In genomic region chr16:31598989-31599421, GRCm38 (mm10) we compare ENCODE assay signal across 13 mouse cellular contexts.
A peak's percentile ranks its signal among the peaks of the same experiment; 100 is the strongest.
DNase-seq lines count a peak whose midpoint lies in the region; ATAC-seq lines count a peak whose summit lies in the region.
"Had no signal": no experiment of that assay in that cellular context is flagged by ENCODE, and none has a peak within 500 bp of the region (broad histone marks: within the 10 kb centered on the region; RNA-seq: fewer than 3 reads in every experiment).

No protein-coding gene starts in this region.

- no peaks in the 10 kb centered on the region for H3K36me3 ChIP-seq in heart, embryonic 13.5 days
- H3K36me3 ChIP-seq in limb, embryonic 10.5 days, result no peaks in the 10 kb centered on the region
- H3K36me3 ChIP-seq in forebrain, embryonic 13.5 days (ENCODE audit: poor library complexity, severe bottlenecking), result no peaks in the 10 kb centered on the region
- H3K36me3 ChIP-seq: forebrain, embryonic 15.5 days; heart, embryonic 15.5 days; midbrain, embryonic 12.5 days; neural tube, embryonic 12.5 days had no signal

- H3K4me1 ChIP-seq in heart, embryonic 13.5 days, result peaks cover 31% of the 10 kb centered on the region
- H3K4me1 ChIP-seq in limb, embryonic 10.5 days, result peaks cover 2% of the 10 kb centered on the region
- H3K4me1 ChIP-seq in forebrain, embryonic 13.5 days, result peaks cover 2% of the 10 kb centered on the region
- H3K4me1 ChIP-seq: midbrain, embryonic 12.5 days; neural tube, embryonic 12.5 days had no signal

- H3K9ac ChIP-seq in heart, embryonic 13.5 days, result no peak overlapping the region
- no peak overlapping the region for H3K9ac ChIP-seq in forebrain, embryonic 13.5 days
- H3K9ac ChIP-seq: forebrain, embryonic 15.5 days; heart, embryonic 15.5 days; midbrain, embryonic 12.5 days; neural tube, embryonic 12.5 days had no signal

- H3K9me3 ChIP-seq in heart, embryonic 13.5 days, result no peaks in the 10 kb centered on the region
- no peaks in the 10 kb centered on the region for H3K9me3 ChIP-seq in limb, embryonic 10.5 days (replicated peaks)
- no peaks in the 10 kb centered on the region for H3K9me3 ChIP-seq in forebrain, embryonic 13.5 days (replicated peaks)
- H3K9me3 ChIP-seq: forebrain, embryonic 15.5 days; heart, embryonic 15.5 days; midbrain, embryonic 12.5 days; neural tube, embryonic 12.5 days had no signal

- H3K27me3 ChIP-seq in heart, embryonic 13.5 days (replicated peaks), result no peaks in the 10 kb centered on the region
- H3K27me3 ChIP-seq in limb, embryonic 10.5 days (ENCODE audit: low read depth, poor library complexity, severe bottlenecking), result no peaks in the 10 kb centered on the region
- H3K27me3 ChIP-seq in forebrain, embryonic 13.5 days, result peaks cover 6% of the 10 kb centered on the region; the same call in 1 of the 2 replicates
- H3K27me3 ChIP-seq: forebrain, embryonic 15.5 days; heart, embryonic 15.5 days; neural tube, embryonic 12.5 days had no signal

- peak overlapping the region; percentile 28; the same call in 1 of the 2 replicates for H3K27ac ChIP-seq in heart, embryonic 13.5 days (replicated peaks)
- H3K27ac ChIP-seq in limb, embryonic 10.5 days, result peak overlapping the region; percentile 34; the same call in 1 of the 2 replicates
- no peak overlapping the region for H3K27ac ChIP-seq in forebrain, embryonic 13.5 days
- H3K27ac ChIP-seq: forebrain, embryonic 15.5 days; heart, embryonic 15.5 days; midbrain, embryonic 12.5 days; neural tube, embryonic 12.5 days had no signal

- no peak for ATAC-seq in heart, embryonic 13.5 days (ENCODE audit: extremely low read depth, insufficient number of reproducible peaks, low FRiP score, low TSS enrichment)
- ATAC-seq in forebrain, embryonic 13.5 days, result no peak
- ATAC-seq: forebrain, embryonic 15.5 days had no signal

- no peak for DNase-seq in heart, adult 11 months
- DNase-seq in right cerebral cortex, adult 2 months (ENCODE audit: low spot score in 2 of 2), result peak; percentile 59 to 66
- no peak for DNase-seq in right cerebral cortex, postnatal 25 days
- DNase-seq in limb, embryonic 10.5 days (ENCODE audit: low spot score), result no peak
- no peak for DNase-seq in cerebellum, adult 9-10 months
- DNase-seq: kidney, postnatal 14 days; lung, postnatal 10 days had no signal

- 71% methylated on average over 6 of the region's 6 CpGs for WGBS in heart, embryonic 13.5 days
- 93% methylated on average over 6 of the region's 6 CpGs for WGBS in limb, embryonic 10.5 days
- WGBS in forebrain, embryonic 13.5 days, result 92% methylated on average over 6 of the region's 6 CpGs

- H3K4me2 ChIP-seq in heart, embryonic 13.5 days, result no peak overlapping the region
- no peak overlapping the region for H3K4me2 ChIP-seq in forebrain, embryonic 13.5 days
- H3K4me2 ChIP-seq: forebrain, embryonic 15.5 days; heart, embryonic 15.5 days; midbrain, embryonic 12.5 days; neural tube, embryonic 12.5 days had no signal

- no peak overlapping the region for H3K4me3 ChIP-seq in heart, embryonic 13.5 days
- no peak overlapping the region for H3K4me3 ChIP-seq in limb, embryonic 10.5 days
- H3K4me3 ChIP-seq in forebrain, embryonic 13.5 days, result no peak overlapping the region
- H3K4me3 ChIP-seq: forebrain, embryonic 15.5 days; heart, embryonic 15.5 days; midbrain, embryonic 12.5 days; neural tube, embryonic 12.5 days had no signal

Comparison
In these comparisons a context has a peak if more than half of its experiments do, and no peak if none do; other contexts are left out.
1. DNase-seq: peak in right cerebral cortex, adult 2 months (2 of 2); none in heart, adult 11 months (single experiment), right cerebral cortex, postnatal 25 days (single experiment), limb, embryonic 10.5 days (single experiment) and cerebellum, adult 9-10 months (single experiment).